Mouse (Mus musculus) adrenal gland, postnatal 14 days (tissue): Measurements from ENCODE around the gene Sdsl. TPM values are rescaled to one million over a fixed set of nuclear protein-coding genes. Genes with fewer than 3 reads are reported as not detected.
A peak's percentile ranks its signal among the peaks of the same experiment; 100 is the strongest.

ENCODE experiments used
- DNase-seq: peaks from one replicate; pipeline ENCODE4 v3.0.0; 2021; ENCODE audit warnings: mixed read lengths
- total RNA-seq: library from RNA; stranded (reverse); gene quantifications from 2 replicates; pipeline ENCODE4 v1.2.3, GENCODE M21; 2021

Sdsl gene
- total RNA-seq, 1 experiment from 2014 or later, result 43.0 TPM

GRCm38 (mm10) chr5:120456253-120456652 is 16.4 kb downstream of the Sdsl start:
- no peak for DNase-seq

- DNase-seq, result no peak
These were observed 17.8 kb downstream of the Sdsl start for GRCm38 (mm10) chr5:120454756-120455337.

GRCm38 (mm10) chr5:120447305-120447704 is 25.3 kb downstream of the Sdsl start:
- no peak for DNase-seq

- peak; percentile 95 for DNase-seq
These were observed 31.9 kb downstream of the Sdsl start for GRCm38 (mm10) chr5:120440733-120441132.

- peak; percentile 38 for DNase-seq
These were observed 32.5 kb downstream of the Sdsl start for GRCm38 (mm10) chr5:120439887-120440670.

- no peak for DNase-seq
These were observed 33.5 kb downstream of the Sdsl start for GRCm38 (mm10) chr5:120438991-120439710.

- no peak for DNase-seq
These were observed 34.1 kb downstream of the Sdsl start for GRCm38 (mm10) chr5:120438469-120438868.

GRCm38 (mm10) chr5:120437986-120438385 is 34.6 kb downstream of the Sdsl start:
- DNase-seq, result no peak

GRCm38 (mm10) chr5:120437539-120437938 is 35.1 kb downstream of the Sdsl start:
- no peak for DNase-seq

- no peak for DNase-seq
These were observed 35.6 kb downstream of the Sdsl start for GRCm38 (mm10) chr5:120436885-120437495.

GRCm38 (mm10) chr5:120435731-120436501 is 36.7 kb downstream of the Sdsl start:
- no peak for DNase-seq

- DNase-seq, result no peak
These were observed 37.5 kb downstream of the Sdsl start for GRCm38 (mm10) chr5:120435006-120435681.

- DNase-seq, result no peak
These were observed 38.3 kb downstream of the Sdsl start for GRCm38 (mm10) chr5:120434231-120434735.

- DNase-seq, result no peak
These were observed 39.4 kb downstream of the Sdsl start for GRCm38 (mm10) chr5:120433135-120433760.

GRCm38 (mm10) chr5:120432486-120433015 is 40.1 kb downstream of the Sdsl start:
- DNase-seq, result no peak

GRCm38 (mm10) chr5:120431649-120432485 is 40.7 kb downstream of the Sdsl start, which contains the start of gene Lhx5:
TSS of gene Lhx5 (plus strand) at chr5:120431699.
- no peak for DNase-seq

GRCm38 (mm10) chr5:120431001-120431583 is 41.5 kb downstream of the Sdsl start:
- DNase-seq, result no peak

- no peak for DNase-seq
These were observed 42.9 kb downstream of the Sdsl start for GRCm38 (mm10) chr5:120429692-120430091.

- DNase-seq, result no peak
These were observed 43.6 kb downstream of the Sdsl start for GRCm38 (mm10) chr5:120428990-120429389.
